Mouse (Mus musculus) cerebellum, adult 11-12 months (tissue): ENCODE measurements around the gene Rbm47.
"Not testable (repeated sequence)": the region's sequence is repeated elsewhere in the genome, so short reads cannot be mapped to it uniquely, and the experiment has no call there.

Experiments used
- DNase-seq: peaks from one replicate; pipeline ENCODE4 v3.0.0; 2022

The Rbm47 gene

DNA sequence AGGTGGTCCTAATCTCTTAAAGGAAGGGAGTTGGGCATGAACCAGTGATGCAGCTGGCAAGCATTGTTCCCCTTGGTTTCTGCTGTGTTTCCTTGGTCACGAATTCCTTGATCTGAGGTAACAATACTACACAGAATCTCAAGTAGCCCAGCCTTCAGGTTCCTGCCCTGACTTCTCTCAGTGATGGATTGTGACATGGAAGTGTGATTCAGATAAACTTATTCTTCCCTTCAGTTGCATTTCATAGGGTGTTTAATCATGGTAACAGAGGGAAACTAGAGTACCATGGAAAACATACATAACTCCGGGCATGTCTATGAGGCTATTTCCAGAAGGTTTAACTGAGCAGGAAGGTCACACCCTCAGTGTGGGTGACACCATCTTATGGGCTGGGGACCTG is at the start of gene Rbm47:
Gene Rbm47, minus strand, starts transcription at position 101 of the 400 bp plus-strand sequence.
- no peak for DNase-seq

DNA sequence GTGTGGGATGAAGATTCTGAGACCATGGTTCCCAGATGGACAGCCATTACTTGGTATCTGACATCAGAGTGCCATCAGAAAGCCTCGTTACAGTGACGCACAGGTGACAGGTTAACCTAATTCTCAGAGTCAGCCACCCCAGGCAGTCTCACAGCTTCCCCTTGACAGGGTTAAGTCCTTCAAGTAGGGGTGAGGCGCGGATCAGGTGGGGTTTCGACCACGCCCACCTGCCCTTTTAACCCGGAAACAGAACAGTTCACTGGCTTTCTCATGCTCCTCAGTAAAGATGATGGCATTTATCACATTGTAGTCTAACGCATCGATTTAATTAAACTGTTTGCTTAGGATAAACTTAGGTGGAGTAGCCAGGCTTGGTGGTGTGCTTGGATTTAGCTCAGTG is 47.7 kb upstream of the Rbm47 start:
- no peak for DNase-seq

DNA sequence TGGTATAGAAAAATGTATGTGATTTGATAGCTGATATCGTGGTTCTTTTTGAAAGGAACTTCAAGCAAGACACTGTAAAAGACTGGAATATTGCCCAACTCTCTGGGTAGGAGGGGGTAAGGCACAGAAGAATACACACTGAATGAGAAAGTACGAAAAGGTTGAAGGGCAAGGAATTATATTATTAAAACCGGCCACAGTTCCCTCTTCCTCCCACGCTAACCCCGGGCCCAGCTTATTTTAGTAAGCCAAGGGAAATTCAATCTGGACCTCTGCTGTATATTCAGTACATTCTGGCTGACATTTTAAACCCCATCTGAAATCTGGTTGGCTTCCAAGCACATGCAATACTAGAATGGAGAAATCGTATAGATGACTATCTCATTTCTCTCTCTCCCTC is 46.8 kb upstream of the Rbm47 start:
- DNase-seq = no peak

DNA sequence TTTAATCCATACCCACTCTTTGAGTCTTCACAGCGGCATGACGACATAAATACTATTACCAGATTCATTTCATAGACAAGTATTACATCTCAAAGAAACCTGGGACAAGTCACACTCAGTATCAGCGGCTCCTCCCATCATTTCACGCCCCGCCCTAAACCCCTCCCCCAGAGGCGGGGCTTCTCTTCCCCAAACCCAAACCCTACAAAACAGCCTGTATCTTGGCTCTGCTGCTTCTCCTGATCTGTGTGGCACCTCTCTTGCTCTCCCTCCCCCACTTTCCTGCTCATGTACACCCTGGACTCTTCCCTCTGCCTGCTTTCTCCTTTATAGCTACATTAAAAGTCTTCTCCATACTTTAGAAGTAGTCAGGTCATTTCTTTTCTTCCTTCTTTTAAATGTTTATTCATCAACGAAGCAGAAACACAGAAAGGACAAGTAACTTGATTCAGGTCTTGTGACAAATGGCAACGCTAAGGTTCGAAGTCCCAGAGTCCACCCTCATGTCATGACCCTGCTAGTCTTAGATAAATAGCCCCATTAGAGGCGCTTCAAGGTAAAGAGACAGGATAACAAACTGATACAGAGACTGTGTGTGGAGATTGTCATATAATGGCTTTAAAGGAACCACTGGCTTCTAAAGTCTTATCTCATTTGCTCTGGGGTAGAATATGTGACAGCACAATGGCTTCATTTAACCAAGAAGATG is 42.8 kb upstream of the Rbm47 start:
- no peak for DNase-seq

DNA sequence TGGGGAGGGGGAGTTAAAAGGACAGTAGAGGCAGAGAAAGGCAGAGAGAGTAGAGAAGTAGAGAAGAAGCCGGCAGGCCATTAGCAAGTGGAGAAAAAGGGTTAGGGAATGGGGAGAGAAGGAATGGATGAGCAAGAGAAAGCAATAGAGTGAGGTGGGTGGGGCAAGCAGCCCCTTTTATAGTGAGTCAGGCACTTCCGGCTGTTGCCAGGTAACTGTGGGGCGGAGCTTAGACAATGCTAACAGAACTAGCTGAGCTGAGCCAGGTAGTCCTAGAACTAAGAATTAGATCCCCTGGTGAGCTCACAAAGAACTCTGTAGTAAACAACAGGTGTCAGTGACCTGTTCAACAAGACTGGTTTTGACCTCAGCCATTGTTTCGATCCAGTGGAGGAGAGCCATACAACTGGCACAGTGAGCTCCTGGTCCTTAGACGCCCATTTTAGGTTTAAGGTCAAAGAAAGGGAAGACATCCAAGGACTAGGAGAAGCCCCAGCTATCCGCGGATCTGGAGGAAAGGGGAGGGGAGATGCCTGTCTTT is 41.5 kb upstream of the Rbm47 start:
- no peak for DNase-seq

DNA sequence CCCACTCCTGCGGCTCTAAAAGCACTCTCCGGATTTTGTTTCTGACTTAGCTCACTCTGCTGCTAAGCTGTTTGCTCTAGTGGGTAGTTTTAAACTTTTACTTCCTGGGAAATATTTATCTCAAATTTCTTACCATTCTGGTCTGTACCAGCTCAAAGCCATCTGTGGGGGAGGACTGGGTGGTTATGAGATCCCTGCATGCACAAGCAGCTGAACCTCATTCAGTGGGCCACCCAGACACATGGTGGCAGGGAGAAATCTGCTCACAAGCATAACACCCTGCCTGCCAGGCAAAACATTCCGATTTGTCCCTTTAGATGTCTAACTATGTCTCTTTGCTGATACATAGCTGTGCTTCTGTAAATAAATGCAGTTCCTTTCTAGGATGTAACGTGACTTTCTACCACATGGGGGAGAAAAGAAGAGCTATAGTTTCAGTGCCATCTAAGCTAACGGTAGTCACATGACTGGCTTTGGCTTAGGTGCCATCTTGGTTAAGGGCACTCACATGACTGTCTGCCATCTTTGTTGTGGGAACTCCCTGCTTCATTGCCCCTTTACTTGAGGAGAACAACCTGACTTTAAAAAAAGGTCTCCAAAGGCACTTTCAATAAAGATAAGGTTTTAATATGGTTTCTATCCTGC is 36.7 kb upstream of the Rbm47 start:
- no peak for DNase-seq

DNA sequence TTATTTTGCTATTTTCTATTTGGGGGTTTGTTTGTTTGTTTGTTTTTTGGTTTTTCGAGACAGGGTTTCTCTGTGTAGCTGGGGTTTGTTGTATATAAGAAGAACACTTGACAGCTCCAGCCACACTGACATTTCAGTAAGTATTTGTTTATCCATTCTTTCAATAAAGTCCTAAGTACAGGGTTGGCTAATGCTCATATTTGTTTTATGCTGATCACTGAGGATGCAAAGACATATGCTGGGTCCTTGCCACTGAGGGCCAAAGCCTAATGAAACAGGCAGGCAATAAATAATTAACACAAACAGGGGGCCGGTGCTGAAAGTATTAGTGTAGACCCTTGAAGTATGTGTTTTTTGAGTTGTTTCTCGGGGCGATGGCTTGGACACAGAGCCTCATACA is 32.0 kb upstream of the Rbm47 start:
- DNase-seq = no peak

DNA sequence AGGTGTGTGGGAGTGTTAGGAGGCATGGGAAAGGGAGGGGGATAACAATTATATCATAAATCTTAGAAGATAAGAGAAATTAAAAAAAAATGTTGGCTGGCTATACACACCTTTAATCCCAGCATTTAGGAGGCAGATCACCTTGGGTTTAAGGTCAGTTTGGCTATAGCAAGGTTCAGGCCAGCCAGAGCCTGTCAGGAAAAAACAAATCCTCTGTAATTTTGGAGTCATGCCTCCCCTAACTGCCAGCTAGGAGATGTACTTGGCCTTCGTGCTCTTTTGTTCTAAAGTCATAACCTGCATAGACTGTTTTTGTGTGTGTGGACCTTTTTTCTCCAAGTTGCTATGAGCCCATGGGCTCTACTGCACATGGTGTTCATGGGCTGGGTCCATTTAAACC is 30.5 kb upstream of the Rbm47 start:
- no peak for DNase-seq

DNA sequence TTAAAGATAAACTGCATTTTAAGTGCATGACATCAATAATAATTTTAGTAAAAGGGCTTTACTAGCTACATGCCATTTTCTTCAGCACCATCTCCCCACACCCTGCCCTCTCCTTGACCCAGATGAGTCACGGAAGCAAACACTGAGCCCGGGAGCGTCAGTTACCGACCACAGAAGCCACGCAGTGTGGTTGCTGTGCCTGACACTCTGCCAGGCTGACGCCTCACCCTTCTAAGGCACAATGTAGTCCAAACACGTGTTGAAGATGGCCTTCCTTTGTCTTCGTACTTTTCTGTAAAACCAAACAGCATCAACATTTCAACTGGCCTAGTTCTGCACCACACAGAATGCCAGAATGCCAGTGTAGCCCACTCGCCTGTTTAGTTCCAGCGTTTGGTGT is 27.1 kb upstream of the Rbm47 start:
- no peak for DNase-seq

DNA sequence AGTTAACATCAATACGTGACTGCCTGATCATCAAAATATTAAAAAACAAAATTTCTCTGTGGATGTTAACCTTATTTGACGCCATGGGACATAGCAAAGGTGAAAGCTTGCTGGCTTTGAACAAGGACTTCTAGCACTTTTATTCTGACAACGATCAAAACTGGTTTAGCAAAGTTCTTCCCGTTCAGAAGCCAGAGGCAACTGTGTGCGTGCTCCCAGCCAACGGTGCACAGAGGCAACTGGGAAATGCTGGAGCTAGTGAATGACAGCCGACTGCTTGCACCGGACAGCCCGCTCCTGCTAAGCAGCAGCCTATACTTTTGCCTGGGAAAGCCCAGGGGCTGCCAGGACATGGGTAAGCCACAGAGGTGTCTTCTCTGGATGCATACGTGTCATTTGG is 22.4 kb upstream of the Rbm47 start:
- DNase-seq = no peak

DNA sequence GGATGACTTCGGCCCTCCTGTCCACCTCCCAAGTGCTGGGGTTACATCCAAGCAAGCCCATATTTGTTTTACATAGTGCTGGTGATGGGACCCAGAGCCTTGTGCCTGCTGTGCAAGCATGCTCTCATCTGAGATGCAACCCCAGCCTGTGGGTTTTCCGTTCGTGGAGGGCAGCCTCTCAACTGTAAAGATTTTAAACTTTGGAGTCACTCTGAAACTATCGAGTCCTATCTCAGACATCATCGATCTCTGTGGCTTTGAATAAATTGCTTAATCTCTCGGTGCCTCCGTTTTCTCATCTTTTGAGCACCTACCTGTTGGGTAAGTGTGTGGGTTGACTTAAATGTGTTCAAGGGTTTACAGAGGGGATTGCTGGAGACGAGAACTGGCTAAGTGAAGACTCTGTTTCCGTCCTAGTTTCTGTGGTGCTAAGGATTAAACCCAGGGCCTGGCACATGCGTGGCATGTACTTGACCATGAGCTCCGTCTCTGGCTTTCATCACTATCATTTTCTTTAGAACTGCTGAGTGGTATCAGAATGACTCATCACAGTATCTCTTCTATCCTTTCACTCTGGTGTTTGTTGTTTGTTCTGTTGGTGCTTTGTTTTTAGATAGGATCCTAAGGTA is 20.4 kb upstream of the Rbm47 start:
- no peak for DNase-seq

DNA sequence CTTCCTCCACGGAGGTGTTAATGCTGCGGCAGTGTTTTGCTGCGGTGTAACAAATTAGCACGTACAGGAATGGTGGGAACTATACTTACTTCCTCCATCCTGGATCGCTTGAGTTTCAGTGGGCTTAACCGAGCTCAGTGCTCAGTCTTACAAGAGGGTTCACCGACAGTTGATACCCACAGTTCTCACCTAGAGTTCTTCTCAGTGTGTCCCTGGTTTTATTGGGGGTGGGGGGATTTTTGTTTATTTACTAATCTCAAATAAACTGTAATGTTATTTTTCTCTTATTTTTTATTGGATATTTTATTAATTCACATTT is 18.2 kb upstream of the Rbm47 start:
- no peak for DNase-seq

DNA sequence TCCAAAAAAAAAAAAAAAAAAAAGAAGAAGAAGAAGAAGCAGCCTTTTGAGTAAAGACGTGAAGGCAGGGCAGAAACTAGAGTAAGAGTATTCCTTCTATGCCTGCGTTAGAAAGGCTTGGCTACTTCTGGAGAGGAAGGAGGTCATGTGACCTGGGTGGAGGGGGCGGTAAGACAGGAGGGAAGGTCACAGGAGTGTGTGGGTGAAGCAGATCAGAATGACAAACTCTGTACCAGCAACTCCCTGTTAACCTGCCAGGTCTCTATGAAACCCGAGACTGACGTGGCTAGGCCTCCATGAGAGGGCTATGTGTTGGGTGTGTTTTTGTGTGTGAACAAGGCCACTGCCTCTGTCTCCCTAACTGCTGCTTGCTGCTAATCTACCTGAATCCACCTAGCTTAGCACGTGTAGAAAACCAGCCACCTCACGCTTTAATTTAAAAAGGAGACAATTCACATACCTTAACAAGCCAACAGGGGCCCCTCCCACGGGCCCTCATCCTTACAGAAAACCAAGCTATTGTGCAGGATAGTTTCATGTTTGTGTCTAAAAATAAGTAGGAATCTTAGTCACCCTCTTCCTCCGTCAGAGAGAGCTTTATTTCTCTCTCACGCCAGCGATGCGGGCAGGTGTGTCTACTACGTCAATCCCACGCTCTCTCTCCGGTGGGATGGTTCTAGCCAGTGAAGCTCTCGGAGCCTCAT is 17.7 kb upstream of the Rbm47 start:
- no peak for DNase-seq

DNA sequence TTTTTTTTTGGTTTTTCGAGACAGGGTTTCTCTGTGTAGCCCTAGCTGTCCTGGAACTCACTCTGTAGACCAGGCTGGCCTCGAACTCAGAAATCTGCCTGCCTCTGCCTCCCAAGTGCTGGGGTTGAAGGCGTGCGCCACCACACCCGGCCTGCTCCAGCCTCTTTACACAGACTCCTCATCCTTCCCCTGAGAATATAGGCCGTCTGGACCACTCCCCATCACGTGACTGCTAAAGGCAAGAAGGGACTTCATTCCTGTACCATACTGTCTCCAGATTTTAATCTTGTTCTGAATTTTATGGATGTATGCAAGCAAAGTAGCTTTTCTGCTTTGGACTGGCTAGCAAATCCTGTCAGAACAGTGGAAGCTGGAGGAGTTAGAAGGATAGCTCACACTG is 15.7 kb upstream of the Rbm47 start:
- DNase-seq = not testable (repeated sequence)

DNA sequence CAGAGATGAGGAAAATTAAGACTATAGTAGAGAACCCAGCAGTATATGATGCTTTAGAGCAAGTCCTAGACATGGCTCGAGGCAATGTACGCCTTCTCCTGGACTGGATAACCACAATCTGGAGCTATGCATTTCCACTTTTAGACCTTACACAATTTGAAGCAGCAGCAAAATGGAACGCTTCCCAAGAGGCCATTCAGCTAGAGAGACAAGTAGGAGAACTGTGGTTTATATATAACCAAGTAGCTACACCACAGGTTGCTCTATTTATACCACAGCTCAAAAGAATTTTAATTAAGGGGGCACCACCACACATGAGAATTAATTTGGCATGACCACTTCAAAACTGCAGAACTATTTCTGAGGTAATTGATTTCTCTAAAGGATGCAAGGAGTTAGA is 9.2 kb upstream of the Rbm47 start:
- DNase-seq = no peak

DNA sequence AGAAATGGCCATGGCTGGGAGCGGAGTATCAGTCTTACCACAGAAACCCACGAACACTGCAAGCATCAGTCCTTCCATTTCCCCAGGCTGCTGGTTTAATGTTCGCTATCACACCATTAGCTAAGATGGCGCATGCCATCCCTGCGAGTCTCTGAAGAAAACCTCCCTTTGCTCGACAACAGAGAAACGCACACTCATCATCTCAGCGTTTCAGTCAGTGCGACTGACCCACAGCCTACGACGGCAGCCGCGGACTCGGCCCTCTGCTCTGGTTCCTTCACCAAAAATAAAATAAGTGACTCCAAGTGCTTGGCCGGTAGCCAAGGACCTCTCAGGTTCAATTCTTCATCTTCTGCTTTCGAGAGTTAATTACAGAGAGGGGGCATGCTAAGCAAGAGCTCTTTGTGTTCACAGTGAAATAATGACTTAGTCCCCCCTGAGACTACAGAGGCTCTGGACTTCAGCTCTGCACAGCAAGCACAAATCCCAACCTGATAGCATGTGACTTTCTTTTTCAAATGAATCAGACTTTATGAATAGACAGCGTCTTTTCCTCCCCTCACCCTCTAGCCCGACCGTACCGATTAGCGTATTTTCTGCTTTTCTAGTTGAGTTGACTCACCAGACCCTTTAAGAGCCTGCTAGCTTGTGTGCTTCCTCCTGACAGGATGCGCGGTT is 1.4 kb upstream of the Rbm47 start:
- DNase-seq = no peak

DNA sequence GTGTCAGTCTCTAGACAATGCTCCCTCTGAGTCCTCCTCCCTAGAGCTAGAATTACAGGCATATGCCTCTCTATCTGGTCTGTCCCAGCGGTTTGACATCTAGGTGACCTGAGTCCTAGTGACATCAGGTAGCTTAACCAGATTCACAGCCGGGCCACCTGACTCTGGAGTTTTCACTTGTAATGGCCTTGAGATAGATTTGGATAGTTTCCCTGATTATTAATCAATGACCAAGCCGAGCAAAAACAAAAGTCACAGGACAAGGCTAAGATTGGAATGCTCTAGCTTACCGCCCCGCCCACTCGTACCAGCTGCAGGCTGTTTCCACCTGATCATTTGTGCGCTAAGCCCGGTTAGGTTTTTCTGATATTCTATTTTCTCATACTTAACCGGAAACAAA is 2.3 kb downstream of the Rbm47 start:
- DNase-seq = no peak

DNA sequence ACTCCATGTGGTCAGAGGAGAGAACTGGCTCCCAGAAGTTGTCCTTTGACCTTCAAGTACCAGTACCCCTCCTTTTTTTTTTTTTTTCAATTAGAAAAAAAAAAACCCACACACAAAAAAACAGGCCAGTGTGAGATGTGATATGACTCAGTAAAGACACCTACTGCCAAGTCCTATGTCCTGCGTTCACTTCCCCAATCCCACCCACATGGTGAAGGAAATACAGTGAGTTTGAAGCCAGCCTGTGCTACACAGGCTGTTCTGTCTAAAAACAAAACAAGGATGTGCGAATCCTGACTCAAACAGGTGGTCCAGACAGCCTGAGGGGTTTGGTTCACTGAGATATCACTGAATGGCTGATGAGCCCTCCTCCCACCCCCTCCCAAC is 3.8 kb downstream of the Rbm47 start:
- no peak for DNase-seq

DNA sequence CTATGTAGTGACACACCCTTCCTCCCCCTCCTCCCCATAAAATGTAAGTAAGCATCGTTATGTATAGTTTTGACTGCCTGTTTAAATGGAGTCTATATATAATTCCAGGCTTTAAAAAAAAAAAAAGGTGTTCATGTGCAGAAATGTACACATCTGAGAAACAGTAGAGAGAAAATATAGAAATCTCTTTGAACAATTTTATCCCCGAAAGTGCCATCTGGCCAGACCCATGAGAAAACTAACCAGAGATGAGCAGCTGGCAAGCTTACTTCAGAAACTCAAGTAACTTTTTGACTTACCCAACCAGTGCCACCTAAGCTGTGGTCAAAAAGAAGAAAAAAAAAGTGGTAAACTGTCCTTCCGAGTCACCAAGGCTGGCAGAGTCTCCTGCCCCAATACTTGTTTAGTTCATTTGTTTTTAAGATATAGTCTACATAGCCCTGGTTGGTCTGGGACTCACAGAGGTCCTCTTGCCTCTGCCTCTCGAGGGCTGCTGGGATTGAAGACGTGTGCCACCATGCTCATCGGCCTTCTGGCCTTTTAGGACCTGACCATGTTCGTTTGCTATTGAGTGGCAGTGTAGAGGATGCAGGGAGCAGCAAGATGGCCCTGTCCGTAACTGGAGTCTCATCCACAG is 4.3 kb downstream of the Rbm47 start:
- no peak for DNase-seq

DNA sequence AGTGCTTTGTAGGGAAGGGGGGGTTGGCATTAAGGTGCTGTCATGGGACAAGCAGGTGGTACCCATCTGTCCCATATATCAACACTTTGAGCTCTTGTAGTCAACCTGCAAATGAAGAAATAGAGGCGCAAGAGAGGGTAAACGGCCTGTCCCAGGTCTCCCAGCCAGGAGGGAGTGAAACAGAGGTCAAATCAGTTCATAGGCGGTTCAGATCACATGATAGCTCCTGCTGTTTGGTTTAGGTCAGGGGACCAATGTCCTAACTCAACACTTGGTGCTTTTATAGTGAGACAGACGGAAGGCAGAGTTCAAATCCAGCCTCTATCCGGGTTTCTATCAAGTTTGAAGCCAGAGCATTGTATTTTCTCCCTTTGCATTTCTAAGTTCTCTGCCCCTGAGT is 6.0 kb downstream of the Rbm47 start:
- DNase-seq = no peak

DNA sequence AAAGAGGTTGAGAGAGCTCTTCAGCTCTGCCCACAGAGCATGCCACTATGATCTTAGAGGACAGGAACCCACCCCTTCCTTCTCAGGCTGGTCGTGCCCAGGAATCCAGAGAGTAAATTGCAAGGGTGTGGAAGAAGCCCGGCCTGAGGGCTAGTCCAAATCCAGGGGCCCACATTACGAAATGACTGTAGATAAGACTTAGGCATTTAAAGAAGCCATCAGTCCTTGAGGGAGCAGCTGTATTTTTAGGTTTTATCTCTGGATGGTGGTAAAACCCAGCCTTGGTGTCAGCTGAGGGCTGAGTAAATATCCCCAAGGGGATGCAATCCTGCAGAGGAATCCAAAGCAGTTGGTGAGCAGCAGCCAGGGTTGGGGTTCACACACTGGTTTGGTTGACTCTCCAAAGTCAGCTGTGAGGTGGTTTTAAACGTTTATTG is 6.7 kb downstream of the Rbm47 start:
- DNase-seq = no peak

DNA sequence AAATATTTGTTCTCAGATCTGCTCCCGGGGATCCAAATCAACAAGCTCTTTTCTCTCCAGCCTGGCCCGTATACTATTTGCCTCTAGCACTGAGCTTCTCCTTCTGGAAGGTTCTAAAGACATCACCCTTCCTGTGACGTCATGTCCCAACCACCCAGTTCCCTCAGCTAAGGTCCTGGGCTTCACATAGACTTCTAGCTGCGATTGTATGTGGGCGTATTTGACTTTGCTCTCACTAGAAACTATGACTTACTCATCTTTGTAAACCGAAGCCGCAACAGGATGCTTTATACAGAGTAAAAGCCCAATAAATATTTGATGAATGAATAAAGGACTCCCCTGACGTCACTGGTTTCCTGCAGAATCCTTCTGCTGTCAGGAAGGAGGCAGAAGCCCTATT is 7.2 kb downstream of the Rbm47 start:
- DNase-seq = no peak
